Mouse (Mus musculus) erythroblast, embryonic 14.5 days (primary cell): Measurements from ENCODE around the gene Lrrk1.

ENCODE experiments used
- GATA1 ChIP-seq: IDR thresholded peaks from 2 replicates; pipeline ENCODE4 v1.6.1; 2012; ENCODE audit warnings: low read length, inconsistent platforms, mixed read lengths
- TAL1 ChIP-seq: IDR thresholded peaks from 3 replicates; pipeline ENCODE4 v1.6.1; 2012; ENCODE audit warnings: low read length, inconsistent platforms, mixed read lengths

DNA sequence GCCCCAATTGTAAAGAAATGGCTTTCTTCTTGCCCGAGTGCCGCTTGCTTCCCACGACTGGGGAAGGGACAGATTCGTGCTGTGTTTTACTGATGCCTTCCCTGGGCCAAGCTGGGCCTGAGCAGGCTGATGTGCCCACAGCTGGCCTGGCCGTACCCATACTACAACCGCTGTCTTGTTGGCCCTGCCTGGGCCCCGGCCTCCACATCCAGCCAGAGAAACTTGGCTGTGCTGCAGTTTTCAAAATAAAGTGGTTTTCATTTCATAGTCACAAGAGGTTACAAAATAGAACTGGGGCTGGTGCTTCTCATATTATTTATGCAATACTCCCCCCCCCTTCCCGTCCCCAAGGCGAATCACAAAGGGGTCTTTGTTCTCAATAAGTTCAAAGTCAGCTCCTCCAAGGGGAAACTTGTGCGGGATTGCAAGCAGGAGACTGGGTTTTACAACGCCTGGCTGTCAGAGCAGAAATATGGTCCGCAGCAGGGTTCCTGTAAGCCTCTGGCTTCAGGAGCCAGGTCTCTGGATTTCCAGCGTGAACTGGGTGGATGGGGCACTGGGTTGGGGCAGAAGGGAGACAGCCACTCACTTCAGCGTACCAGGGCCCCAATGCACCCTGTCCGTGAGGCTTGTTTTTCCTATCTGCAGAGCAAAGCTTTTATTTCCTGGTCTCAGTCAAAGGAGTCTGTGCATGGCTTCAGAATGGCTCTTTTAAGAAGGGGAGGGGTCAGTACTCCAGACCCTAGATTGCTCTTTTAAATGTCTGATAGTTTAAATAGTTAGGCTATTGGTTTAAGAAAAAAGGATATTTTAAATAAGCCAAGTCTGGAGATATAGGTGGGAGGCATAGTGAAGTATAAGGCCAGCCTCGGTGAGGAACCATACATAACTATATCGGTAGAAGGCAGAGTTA lies 157.3 kb downstream of the Lrrk1 start:
- TF ChIP-seq GATA1, result no peak
- TF ChIP-seq TAL1, result no peak
